Mouse (Mus musculus) lung, postnatal 0 days (tissue): ENCODE measurements around the gene Tbx5.

Experiments
- CTCF ChIP-seq: IDR thresholded peaks from 2 replicates; pipeline ENCODE4 v1.5.1; 2016; ENCODE audit warnings: antibody characterized with exemption, mild to moderate bottlenecking
- EP300 ChIP-seq: IDR thresholded peaks from 2 replicates; pipeline ENCODE4 v1.6.1; 2016; ENCODE audit warnings: antibody characterized with exemption, mild to moderate bottlenecking, control low read depth

DNA sequence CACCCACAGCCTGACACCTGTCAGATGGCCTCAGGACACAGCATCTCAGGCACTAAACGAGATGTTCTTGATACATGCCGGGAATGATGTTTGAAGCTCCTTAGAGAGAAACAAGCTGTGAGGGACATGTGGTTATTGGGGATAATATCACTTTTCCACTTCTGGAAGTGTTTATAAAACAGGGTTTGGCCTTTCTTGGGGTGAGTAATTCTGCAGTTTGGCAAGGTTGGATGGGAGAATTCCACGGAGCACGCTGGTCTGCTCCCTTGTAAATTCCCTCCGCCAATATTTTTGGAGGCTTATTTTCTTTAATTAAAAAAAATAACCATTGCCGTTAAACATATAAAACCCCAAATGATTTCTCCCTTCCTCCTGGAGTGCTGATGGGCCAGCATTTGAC lies 35.5 kb downstream of the Tbx5 start:
- no peak for TF ChIP-seq CTCF
- no peak for TF ChIP-seq EP300
